22 mouse cellular contexts compared by ENCODE assay signal in the genomic region with DNA sequence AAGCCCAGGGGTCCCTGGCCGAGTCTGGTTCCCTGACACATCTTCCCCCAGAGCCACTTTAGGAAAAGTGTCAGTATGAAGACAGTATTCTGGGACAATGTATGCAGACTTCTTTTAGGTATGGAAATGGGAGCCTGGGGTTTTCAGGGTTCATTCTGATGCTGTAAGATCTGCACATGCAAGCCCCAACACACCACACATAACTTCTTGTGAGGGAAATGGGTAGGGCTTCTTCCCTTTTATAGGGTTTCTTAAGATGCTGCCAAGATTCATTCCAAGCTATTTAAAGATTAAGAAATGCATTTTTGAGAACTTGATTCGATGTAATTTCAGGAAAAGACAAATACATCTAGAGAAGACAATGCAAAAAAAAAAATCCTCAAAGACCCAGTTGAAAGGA.
DNase-seq lines count a peak whose midpoint lies in the region; ATAC-seq lines count a peak whose summit lies in the region.
"Had no signal": no experiment of that assay in that cellular context is flagged by ENCODE, and none has a peak within 500 bp of the region (broad histone marks: within the 10 kb centered on the region; RNA-seq: fewer than 3 reads in every experiment).

No protein-coding gene starts in this region.

- no peaks in the 10 kb centered on the region for H3K27me3 ChIP-seq in embryonic facial prominence, embryonic 13.5 days
- H3K27me3 ChIP-seq in limb, embryonic 10.5 days (ENCODE audit: low read depth, poor library complexity, severe bottlenecking), result peaks cover 6% of the 10 kb centered on the region
- no peaks in the 10 kb centered on the region for H3K27me3 ChIP-seq in forebrain, embryonic 13.5 days
- H3K27me3 ChIP-seq: heart, embryonic 12.5 days had no signal

- no peaks in the 10 kb centered on the region for H3K9me3 ChIP-seq in embryonic facial prominence, embryonic 13.5 days
- no peaks in the 10 kb centered on the region for H3K9me3 ChIP-seq in limb, embryonic 10.5 days (replicated peaks)
- H3K9me3 ChIP-seq in forebrain, embryonic 13.5 days (replicated peaks), result no peaks in the 10 kb centered on the region
- H3K9me3 ChIP-seq: heart, embryonic 12.5 days; hindbrain, embryonic 10.5 days had no signal

- peak overlapping the region; percentile 62 for H3K27ac ChIP-seq in embryonic facial prominence, embryonic 13.5 days
- peak overlapping the region; percentile 62 for H3K27ac ChIP-seq in limb, embryonic 10.5 days
- no peak overlapping the region for H3K27ac ChIP-seq in forebrain, embryonic 13.5 days
- H3K27ac ChIP-seq: gastrocnemius, adult 2 months; hindbrain, embryonic 10.5 days; hindbrain, embryonic 14.5 days had no signal

- peaks cover 33% of the 10 kb centered on the region for H3K4me1 ChIP-seq in embryonic facial prominence, embryonic 13.5 days
- H3K4me1 ChIP-seq in limb, embryonic 10.5 days, result peaks cover 16% of the 10 kb centered on the region
- H3K4me1 ChIP-seq in forebrain, embryonic 13.5 days, result peaks cover 10% of the 10 kb centered on the region

- H3K4me2 ChIP-seq in embryonic facial prominence, embryonic 13.5 days, result no peak overlapping the region
- H3K4me2 ChIP-seq in forebrain, embryonic 13.5 days, result no peak overlapping the region
- H3K4me2 ChIP-seq: heart, embryonic 12.5 days; hindbrain, embryonic 14.5 days had no signal

- DNase-seq in frontal cortex, postnatal 14 days (ENCODE audit: low spot score in 2 of 2), result no peak
- DNase-seq in limb, embryonic 10.5 days (ENCODE audit: low spot score), result no peak
- no peak for DNase-seq in yolk sac, embryonic 10.5 days (ENCODE audit: low spot score)
- no peak for DNase-seq in right cerebral cortex, postnatal 14 days
- DNase-seq: adrenal gland, adult 8-10 months; adrenal gland, postnatal 36 days; B cell, adult 2 months; cerebellum, adult 11 months; cerebellum, adult 9-10 months; cerebellum, postnatal 36 days; gastrocnemius, adult 2 months; gastrocnemius, postnatal 25 days had no signal

- WGBS in embryonic facial prominence, embryonic 13.5 days, result 32% methylated on average over 2 of the region's 2 CpGs
- WGBS in limb, embryonic 10.5 days, result 73% methylated on average over 2 of the region's 2 CpGs
- 69% methylated on average over 2 of the region's 2 CpGs for WGBS in forebrain, embryonic 13.5 days

- no peaks in the 10 kb centered on the region for H3K36me3 ChIP-seq in embryonic facial prominence, embryonic 13.5 days
- no peaks in the 10 kb centered on the region for H3K36me3 ChIP-seq in limb, embryonic 10.5 days
- no peaks in the 10 kb centered on the region for H3K36me3 ChIP-seq in forebrain, embryonic 13.5 days (ENCODE audit: poor library complexity, severe bottlenecking)
- H3K36me3 ChIP-seq: G1E; heart, embryonic 12.5 days; hindbrain, embryonic 10.5 days had no signal

- no peak overlapping the region for H3K4me3 ChIP-seq in embryonic facial prominence, embryonic 13.5 days
- H3K4me3 ChIP-seq in limb, embryonic 10.5 days, result no peak overlapping the region
- no peak overlapping the region for H3K4me3 ChIP-seq in forebrain, embryonic 13.5 days
- H3K4me3 ChIP-seq: gastrocnemius, adult 2 months; heart, embryonic 12.5 days; hindbrain, embryonic 10.5 days had no signal

- peak; percentile 60 for ATAC-seq in frontal cortex, adult (ENCODE audit: low TSS enrichment)
- ATAC-seq in embryonic facial prominence, embryonic 13.5 days (ENCODE audit: insufficient number of reproducible peaks, insufficient read depth, low FRiP score, low TSS enrichment, low read depth), result no peak
- ATAC-seq in forebrain, embryonic 13.5 days, result no peak
- ATAC-seq: CD4-positive, CD25-positive, alpha-beta regulatory T cell, adult 4 months; forebrain, embryonic 16.5 days; intestine, embryonic 16.5 days had no signal

- no peak overlapping the region for H3K9ac ChIP-seq in embryonic facial prominence, embryonic 13.5 days
- no peak overlapping the region for H3K9ac ChIP-seq in forebrain, embryonic 13.5 days
- H3K9ac ChIP-seq: heart, embryonic 12.5 days; hindbrain, embryonic 14.5 days had no signal
